Mouse (Mus musculus) T-helper 1 cell (primary cell): ENCODE data around the gene Spred2.

Experiments used
- in situ Hi-C: fragments of 300-600 bp; cut with MboI, MseI; formaldehyde crosslinking; loops from one replicate; pipeline ENCODE4 v1.15.1; 2025; ENCODE audit warnings: high pct_unique_total_duplicates

Gene Spred2

DNA sequence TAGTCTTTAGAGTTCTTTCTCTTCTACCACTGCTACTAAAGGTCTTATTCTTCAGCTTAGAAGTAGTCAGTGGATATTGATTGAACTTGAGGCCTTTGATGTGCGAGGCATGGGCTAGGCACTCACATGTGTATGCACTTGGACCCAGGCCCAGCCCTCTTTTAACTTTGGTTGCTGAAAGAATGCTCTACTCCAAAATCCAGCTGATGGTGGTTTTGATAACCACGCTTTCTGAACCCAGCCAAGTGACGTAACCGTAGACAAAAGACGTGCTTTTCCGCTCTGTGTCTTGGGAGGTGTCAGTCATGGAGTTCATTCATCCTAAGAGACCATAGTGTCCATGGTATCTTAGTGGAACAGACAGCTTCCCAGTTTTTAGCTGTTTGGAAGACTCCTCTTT is 57.9 kb downstream of the Spred2 start:
- in situ Hi-C loops = no loop called here

DNA sequence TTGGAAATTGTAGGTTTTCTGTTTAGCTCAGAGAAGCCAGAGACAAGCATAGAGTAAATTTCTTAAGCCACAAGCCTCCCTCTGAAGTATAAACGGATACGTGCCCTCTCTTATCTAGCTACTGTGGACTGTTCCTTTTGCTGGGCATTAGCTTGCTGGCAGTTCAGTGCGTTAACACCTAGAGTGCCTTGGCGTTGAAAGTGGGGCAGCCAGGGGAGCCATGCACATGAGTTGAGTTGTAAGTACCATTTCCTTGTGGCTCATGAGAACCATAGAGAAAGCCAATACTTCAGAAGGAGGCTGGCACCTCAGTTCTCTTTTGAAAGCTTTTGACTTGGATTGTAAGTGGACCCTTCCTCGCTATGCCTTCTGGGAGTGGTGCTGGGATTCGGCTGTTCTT is 58.6 kb downstream of the Spred2 start:
- in situ Hi-C loops = no loop called here

DNA sequence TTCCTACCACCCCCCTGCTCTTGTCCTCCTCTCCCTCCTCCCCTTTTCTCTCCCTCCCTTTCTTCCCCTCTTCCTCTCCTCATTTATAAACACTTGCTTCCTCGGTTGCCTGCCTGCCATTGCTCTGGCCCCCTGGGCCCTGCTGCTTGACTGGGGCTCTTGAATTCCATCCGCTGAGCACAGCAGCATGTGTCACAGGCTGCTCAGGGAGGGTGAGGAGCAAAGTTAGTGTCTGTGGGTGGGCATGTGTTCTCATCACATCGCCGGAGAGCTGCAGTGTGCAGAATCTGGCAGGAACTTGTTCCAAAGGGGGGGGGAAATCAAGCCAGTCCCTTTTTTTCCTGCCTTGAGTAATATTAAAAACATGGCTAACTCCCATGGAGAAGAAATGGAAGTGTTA is 59.1 kb downstream of the Spred2 start:
- in situ Hi-C loops = no loop called here

DNA sequence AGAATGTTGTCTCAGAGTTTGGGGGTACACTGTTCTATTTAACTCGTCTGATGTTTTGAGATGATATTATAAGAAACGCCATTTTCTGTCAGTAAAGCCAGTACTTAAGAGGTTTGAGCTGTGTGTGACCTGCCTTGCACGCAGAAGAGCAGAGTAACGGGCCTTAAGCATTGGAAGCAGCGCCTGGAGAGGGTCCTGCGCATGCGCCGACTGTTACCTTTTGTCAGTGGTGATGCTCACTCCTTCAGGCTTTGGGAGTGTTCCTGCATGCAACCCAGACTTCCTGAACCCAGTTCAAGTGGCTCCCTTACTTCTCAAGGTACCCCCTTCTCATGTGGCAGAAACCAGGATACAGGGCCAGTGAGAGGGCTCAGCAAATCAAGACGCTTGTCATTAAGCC is 59.9 kb downstream of the Spred2 start:
- in situ Hi-C loops = no loop called here

DNA sequence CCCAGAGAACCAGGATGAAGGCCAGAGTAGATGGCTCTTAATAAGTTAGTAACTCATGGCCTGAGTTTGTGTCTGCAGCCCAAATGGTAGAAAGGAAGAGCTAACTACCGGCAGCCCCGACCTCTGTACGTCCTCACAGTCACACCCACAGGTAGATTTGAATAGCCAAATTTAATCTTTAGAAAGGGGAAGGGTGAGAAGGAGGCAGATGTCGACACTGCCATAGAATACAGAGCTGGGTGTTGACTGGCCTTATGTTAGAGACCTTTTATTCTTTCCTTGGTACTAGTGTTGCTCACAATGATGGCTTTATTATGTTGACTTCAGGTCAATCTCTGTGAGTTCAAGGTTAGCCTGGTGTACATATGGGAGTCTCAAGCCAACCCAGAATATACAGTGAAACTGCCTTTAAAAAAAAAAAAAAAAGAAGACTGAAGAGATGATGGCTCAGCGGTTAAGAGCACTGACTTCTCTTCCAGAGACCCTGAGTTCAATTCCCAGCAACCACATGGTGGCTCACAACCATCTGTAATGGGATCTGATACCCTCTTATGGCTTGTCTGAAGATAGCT is 61.2 kb downstream of the Spred2 start:
- in situ Hi-C loops = no loop called here

DNA sequence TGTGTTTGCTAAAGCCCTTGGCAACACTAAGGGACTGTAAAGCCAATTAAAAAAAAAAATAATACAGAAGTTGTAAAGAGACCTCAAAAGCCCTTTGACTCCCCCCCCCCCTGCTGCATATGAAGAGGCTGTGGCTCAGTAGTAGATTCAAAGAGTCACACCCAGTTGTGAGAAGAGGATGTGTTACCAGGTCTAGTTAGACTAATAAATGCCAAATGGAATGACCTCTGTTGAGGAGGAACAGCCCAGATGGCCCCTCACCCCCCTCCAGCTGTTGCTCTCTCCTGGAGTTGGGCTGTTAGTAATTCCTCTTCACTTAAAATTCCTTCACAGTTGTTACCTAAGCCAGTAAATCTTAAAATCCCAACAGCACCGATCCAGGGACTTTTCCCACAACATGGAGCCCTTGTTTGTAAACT is 62.3 kb downstream of the Spred2 start:
- in situ Hi-C loops = no loop called here

DNA sequence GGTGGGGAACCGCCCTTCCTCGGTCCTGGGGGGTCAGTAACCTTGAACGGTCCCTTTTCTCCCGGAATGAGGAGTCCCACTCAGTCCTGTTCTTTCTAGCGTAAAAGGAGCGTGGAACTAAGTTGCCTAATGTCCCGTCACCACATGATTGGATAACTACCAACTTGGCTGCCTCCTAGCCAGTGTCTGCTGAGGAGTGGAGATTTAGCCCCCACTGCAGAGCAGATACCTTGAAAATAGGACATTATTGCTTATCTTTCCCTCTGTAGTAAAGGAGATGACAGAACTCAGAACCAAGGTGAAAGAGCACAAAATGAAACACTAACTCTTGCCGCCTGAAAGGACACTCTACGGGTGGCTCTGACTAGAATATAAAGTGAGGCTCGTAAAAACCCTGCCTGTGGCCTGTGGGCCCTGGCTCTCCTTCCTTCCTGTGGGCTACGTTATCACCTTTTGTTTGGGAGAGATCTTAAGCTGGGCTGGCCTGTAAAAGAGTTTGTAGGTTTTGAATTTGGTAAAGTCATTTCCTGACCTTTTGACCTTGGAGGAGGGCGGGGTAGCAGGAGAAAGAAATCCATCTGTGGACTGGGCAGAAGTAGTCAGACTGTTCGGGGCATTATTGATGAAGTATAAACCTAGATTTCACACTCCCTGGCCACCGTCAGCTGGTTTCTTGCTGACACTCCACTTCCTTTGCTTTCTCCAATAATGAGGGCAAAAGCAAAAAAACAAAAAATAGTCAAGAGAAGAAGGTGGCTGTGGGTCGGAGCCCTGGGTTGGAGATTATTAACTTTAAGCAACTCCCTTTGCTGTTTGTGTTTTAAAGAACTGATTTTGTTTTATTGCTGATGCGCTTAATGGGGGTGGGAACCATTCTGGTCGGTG is 62.9 kb downstream of the Spred2 start:
- in situ Hi-C loops = no loop called here

DNA sequence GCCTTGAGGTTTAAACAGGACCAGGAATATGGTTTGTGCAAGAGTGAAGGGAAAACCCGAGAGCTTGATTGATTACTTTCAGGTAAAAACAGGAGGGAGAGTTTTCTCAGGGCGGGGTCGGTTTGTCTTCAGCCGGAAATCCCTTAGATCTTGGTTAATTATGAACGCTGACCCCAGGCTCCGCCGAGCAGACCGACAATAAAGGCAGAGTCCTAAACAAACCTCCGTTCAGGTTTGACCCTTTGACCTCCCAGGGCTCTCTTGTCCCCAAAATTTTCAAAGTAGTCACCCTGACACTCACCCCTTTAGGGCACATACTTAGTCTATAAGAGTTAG is 63.5 kb downstream of the Spred2 start:
- in situ Hi-C loops = no loop called here

DNA sequence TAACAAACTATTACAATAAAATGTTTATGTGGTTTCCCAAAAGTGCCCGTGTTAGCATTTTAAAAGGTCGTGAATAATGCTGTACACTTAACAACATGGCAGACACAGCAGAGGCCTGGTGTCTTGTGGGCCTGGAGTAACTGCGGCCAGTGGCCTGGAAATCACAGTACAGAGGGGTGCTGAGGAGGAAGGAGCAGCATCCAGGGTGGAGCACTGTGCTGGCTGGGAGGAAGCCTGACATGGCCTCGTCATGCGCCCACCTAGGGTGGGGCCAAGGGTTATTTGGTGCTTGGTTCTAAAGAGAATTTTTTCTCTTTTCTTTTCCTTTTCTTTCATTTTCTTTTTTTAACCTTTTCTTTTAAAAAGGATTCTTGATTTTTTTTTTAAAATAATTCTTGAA is 64.0 kb downstream of the Spred2 start:
- in situ Hi-C loops = no loop called here

DNA sequence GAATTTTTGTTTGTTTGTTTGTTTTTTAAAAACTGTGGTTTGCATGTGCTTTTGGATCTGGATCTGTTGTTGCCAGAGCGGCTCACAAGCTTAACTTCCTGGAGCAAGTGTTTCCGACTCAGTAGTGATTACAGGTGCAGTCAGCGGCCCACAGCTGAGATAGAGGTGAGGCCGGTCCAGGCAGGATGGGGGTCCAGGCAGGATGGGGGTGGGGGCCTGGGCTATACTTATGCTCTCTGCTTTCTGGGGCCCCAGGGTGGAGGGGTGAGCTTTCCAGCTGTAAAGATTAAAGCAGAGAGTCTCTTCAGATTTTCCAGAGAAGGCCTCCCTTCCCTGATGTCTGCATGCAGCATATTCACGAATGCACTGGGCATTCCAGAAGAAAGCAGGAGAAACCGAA is 64.5 kb downstream of the Spred2 start:
- in situ Hi-C loops = no loop called here

DNA sequence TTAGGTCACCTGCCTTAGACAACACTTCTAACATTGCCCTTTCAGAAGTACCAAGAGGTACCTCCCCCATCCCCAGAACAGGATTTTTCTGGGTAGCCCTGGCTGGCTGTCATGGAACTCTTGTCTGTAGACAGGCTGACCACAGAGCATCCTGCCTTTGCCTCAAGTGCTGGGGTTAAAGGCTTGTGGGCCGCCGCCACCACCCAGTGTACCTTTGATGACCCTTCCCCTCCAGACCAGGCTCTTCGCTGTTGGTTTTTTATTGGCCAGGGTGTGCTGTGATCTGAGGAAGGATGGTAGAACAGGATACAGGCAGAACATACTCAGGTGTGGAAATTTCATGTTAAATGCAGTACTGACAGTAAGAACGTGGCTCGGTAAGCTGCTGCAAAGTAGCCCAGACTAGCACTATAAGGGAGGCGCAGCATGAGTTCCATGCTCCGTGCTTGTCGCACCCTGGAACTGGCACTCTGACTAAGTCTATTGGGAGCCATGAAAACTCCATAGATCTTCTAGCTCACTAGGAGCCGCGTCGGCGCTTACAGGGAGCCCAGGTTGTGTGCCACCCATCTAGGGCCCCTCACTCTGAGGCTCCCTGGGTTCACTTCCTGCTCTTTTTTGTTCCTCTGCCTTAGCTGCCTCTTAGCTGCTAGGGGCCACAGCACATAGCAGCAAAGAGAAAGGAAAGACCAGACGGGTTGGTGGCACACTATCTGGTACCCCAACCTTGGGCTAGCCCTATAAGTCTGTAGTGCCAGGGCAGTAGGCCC is 65.2 kb downstream of the Spred2 start:
- in situ Hi-C loops = no loop called here

DNA sequence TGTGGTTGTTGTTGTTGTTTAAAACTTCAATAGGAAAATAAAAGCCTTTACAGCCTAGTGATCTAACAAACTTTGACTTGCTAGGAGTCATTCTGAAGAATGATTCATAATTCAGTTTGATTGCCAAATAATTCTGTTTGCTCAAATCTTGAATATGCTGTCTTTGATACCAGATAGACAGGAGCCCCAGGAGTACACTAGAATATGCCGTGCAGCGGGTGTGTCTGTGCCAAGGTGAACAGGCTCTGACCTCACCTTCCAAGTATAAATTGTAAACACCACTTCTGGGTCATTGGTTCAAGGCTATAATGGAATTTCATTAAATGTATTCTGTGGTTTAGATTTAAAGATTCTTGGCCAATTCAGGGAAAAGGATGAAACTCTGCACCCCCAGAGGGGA is 66.6 kb downstream of the Spred2 start:
- in situ Hi-C loops = no loop called here

DNA sequence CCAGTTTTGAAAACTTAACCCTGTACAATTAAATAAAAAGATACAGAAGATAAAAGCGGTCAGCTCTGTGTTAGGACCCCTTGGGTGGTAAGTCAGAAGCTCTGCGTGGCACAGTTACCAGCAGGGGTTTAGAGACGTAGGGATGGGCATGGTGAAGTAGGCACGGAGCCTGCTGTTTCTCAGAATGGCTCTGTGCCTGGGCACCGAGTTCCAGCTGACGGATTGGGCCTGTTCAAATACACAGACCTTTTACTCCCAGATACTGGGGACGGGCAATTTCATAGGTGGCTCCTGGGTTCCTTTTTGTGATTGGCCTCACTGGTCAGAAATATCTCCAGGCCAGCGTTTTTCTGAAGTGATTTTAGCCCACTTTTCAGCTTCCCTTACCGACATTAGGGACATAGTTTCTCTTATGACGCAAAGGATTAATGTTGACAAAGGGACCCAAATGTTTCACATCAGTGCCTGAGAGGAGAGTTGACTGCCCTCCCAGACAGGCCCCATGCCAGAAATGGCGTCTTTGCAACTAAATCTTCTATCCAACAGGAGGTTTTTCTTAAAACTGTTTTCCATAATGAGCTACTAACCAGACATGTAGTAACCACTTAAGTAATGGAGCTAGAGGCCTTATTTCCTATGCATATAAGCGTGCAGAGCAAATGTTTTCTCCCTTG is 67.3 kb downstream of the Spred2 start:
- in situ Hi-C loops = no loop called here

DNA sequence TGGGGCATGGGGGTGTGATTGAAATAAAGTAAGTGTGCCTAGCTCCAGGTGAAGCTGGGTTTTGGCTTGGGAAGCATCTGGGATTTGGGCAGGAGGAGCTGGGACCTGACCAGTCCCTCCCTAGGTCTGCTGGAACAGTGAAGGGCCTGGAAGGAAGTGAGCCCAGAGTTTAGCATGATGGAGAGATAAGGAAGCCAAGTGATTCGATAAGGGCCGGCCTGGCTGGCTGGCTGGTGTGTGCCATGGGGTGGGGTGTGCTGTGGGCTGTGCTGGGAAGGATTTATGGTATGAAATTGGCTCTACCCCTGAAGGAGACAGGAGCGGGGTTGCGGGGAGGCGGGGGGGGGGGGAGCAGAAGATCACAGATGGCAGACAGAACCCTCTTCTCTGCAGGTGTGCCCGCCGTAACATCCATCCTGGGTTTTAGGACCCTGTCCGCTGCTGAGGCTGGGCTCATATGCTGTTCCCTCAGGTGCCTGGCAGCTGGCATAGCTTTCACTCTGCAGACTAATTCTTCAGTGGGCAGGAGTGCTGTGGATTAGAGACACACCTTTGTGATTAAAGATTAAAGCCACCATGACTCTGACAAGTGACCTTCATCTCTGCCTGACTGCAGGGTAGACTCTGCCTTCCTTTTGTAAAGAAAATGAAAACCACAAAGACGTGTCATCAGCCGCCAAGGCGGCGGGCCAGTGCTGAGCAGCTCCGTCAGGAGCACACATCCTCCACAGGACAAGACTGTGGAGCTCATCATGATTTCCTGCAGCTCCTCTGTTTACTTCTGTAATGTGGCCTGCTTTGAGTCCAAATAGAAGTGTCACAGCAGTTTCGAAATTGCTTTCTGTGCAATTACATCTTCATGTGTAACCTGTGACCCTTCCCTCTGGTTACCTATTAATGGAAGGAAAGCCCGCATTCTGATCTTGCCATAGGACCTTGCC is 68.4 kb downstream of the Spred2 start:
- in situ Hi-C loops = no loop called here

DNA sequence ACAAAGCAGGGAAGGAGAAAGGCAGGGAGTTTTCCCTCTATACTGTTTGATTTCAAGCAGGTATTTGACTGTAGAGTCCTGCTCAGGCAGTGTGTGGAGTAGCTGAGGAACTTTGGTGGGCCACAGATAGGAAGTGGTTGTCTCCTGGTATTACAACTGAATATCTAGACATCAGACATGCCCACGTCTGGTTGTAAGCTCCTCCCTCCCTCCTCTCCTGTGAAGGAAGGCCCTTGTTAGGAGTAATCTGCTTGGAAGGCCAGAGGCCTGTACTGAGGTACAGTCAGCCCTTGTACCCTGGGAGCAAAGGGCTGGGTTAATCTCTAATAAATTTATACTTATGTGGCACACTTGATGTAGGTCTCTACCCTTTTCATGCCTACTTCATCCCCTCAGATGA is 69.6 kb downstream of the Spred2 start:
- in situ Hi-C loops = no loop called here

DNA sequence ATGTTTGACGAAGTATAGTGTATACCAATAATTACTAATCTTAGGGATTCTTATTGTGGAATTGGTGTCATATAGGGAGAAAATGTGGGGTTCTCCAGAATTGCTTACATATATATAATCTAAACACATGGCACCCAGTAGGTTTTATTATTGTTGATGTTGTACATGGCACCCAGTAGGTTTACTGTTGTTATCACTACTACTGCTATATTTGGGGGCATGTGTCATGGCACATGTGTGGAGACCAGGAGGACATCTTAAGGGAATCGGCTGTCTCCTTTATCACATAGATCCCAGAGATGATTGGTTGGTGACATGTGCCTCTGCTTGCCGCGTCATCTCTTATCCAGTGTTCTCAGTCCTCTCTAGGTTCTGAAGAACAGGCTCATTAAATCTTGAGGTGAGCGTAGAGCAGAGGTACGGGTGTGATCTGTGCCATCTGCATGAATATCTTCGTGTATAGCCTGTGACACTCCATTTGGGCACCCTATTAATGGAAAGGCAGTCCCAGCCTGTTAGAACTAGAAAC is 70.2 kb downstream of the Spred2 start:
- in situ Hi-C loops = no loop called here

DNA sequence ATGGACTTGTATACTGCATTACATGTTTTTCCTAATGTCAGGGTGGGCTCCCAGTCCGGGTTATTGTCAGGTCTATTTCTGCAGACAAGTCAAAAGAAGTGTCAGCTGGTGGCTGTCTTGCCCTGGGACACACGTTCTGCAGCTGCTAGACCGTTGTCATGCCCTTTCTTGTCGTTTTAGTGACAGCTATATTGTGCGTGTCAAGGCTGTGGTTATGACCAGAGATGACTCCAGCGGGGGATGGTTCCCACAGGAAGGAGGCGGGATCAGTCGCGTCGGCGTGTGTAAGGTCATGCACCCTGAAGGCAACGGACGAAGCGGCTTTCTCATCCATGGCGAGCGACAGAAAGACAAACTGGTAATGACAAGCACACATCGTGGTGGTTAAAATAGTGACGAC is 73.8 kb downstream of the Spred2 start:
- in situ Hi-C loops = no loop called here

DNA sequence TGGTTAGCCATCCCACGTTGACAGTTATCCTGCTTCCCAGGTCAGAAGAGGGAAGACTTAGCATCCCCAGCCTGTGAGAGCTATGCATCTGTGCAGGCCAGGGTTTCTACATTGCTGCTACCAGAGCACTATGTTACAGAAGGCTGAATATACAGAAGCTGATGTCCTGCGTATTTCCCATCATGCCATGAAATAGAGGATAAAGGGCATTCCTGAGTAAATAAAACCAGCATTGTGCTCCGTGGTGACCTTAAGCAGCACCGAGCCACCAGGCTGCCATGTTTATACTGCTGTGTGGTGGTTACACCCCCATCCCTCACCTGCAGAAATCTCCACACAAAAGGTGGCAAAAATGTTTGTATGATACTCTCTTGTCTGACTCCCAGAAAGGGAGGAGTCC is 78.7 kb downstream of the Spred2 start:
- in situ Hi-C loops = loop anchor here (25.0 kb wide), 1 partner anchor 391 kb away; no protein-coding TSS in a partner anchor

DNA sequence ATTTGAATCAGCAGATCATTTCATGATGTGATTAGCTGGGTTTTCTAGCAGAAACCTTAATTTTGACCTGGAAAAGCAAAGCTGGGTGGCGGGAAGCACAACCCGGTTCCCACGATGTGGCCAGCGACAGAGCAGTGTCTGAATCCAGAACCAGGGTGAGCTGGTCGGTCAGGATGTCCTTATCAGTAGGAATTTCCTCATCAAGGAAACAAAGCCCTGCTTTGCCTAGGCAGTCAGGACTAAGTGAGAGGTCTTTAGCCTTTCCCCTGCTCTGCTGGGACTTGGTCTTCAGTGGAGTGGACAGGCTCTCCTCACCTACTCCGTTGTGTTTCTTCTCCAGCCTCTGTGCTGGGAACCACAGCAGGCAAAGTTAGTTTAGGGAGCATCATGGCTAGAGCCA is 83.5 kb downstream of the Spred2 start:
- in situ Hi-C loops = loop anchor here (5.0 to 25.0 kb wide), 2 partner anchors 55 to 395 kb away; no protein-coding TSS in a partner anchor

DNA sequence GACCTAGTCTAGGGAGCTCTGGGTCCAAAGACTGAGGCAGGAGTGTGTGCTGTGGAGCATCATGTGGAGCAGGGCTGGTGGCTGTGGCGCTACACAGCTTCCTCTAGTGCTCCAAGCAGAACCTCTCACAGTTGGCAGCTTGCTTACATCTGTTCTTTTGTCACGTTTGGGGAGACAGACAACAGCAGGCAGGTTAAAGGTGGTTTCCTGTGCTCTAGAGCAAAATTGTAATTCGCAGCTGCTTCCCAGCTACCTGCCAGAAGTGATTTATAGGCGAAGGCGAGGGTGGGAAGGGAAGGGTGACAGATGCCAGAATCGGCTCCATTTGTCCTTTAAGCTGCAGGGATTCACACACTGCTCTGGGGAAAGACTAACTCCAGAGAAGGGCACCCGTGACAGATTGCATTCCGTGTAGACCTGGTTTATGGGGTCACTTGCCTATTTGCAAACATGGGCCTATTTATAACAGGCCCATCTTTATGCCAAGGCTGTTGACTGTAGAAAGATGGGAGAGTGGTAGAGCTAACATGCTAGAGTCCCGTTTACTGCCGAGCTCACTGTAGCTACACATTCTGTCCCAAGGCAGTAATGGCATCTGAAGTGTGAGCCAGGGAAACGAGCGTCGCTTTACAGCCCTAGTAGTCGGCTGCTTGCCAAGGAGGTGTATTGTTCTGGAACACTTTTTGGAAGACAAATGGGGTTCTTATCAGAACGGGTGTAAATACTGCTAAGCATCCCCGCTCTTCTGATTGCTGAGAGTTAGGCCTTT is 87.2 kb downstream of the Spred2 start:
- in situ Hi-C loops = loop anchor here (10.0 to 25.0 kb wide), 2 partner anchors 399 to 587 kb away; no protein-coding TSS in a partner anchor
